Mouse (Mus musculus) activated CD4-positive, CD25-positive, alpha-beta regulatory T cell, adult 4 months (primary cell): Measurements from ENCODE around the gene Mgll. TPM values are rescaled to one million over a fixed set of nuclear protein-coding genes. Genes with fewer than 3 reads are reported as not detected.
A peak's percentile ranks its signal among the peaks of the same experiment; 100 is the strongest.

Experiments used
- ATAC-seq: one replicate; pipeline ENCODE4 v1.8.0; 2017
- polyA plus RNA-seq, 2 experiments: library from polyadenylated mRNA; unstranded; fragments of 100-300 nt; shearing (Covaris generic); gene quantifications; one replicate each; pipeline ENCODE4 v1.2.1; 2017

Mgll gene
- polyA plus RNA-seq, 2 experiments from 2014 or later, result 0.53 to 0.75 TPM

DNA sequence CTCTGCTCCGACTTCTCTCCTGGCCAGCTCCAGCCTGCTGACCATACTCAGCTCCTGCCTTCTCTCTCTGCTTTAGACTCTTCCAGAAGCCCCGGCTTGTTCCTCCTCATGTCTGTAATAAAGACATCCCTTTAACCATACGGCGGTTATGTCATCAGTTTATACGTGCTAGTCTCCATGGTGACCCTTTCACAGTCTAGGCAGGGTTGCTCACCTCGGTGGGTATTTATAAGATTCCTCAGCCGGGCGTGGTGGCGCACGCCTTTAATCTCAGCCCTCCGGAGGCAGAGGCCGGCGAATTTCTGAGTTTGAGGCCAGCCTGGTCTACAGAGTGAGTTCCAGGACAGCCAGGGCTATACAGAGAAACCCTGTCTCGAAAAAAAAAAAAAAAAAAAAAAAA lies 51.1 kb downstream of the Mgll start:
- no peak for ATAC-seq

DNA sequence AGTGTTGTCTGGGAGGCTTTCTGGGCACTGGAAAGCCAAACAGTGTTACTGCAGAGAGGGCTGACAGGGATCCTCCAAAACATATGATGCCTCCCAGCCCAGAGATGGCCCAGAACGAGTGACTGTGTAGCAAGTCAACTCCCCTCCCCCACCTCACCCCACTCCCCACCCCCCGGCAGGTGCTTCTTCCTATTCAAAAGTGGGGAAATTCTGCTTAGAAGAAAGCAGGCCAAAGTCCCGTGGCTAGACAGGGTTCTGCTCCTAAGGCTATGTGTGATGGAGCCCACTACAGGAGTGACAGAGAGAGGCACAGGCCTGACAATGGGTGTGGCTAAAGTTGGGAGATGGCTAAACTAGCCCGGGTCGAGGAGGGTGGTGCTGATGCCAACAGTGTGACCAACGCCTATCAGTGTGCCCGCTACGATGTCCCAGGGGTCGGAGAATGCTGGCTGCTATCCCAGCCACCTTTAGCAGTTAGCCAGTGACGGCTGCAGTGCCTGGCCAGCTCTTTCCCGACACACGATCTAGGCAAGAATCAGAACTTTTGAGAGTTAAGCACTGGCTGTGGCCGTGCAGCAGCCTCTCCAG lies 52.2 kb downstream of the Mgll start:
- ATAC-seq, result no peak

DNA sequence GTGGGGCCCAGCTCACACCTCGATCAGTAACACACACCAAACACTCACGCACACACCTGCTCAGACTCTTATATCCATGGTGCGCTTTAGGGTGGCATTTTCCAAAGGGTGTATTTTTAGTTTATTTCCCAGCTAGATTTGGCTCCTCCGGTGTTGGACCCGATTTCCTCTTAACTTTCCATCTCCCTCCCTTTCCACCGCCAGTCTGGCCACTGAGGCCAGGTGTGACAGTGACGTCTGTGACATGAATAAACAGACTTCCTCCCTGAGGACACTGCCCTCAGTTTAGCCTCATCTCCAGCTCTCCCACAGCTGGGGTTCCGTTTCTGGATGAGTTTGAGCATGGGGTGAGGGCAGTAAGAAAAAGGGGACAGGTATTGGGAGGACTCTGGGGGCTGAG lies 52.8 kb downstream of the Mgll start:
- ATAC-seq, result no peak

DNA sequence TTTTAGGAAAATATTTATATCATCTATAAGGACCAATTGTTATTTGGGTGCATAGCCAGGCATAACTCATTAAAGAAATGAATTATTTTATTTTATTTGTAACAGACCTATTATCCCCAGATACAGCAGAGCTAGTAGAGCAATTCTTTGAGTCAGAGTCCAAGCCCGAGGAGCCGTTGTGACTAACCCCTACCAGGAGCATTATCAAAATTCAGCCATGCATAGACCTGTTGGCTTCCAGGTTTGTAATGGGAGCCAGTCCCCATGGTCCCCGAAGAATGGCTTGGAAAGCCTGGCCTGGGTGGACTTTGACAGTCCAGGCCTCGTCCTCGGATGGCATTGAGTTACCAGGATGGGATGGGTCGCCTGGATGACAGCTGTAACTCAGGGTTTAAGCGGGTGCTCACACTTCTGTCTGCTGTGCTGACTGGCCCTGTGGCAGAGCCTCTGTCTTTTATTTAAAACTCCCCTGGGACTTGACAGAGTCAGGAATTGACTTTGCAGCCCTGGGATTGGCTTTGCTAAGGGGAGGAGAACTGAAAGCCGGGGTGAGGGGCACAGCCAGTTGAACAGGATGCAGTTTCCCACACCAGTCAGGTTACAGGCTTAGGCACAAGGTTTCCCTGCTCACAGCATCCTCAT lies 54.0 kb downstream of the Mgll start:
- no peak for ATAC-seq

DNA sequence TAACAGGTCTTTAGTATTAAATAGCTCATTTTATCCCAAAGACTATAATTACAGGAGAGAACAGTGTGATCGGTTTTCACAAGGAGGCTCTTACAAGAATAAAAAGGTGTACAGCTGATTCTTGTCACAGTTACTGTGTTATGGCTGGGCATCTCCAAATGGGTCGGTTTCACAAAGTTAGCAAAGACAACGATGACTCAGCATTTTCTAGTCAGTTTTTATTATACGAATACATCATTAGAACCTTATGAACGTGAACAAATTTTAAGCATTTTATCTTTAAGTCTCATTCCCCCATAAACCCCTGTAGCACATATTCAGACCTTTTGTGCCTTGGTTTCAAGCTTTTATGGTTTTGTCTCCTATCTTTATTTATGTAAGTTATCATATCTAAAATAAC lies 55.5 kb downstream of the Mgll start:
- no peak for ATAC-seq

DNA sequence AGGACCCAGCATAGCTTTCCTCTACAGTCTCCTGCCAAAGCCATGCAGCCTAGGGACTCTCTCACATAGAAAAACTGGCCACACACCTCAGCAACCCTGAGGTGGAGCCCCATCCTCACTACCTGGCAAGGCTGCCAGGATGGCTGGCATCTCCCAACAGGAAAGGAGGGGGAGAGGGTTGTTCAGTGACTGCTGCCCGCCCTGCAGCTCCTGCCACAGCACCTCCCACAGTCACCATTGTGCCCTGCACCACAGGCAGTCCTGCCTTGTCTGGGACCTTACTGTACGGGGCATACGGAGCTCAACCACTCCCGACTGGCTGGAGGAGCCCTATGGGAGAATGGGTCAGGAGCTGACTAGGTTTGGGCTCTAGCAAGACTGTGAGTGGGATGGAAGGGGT lies 57.7 kb downstream of the Mgll start:
- ATAC-seq, result no peak

DNA sequence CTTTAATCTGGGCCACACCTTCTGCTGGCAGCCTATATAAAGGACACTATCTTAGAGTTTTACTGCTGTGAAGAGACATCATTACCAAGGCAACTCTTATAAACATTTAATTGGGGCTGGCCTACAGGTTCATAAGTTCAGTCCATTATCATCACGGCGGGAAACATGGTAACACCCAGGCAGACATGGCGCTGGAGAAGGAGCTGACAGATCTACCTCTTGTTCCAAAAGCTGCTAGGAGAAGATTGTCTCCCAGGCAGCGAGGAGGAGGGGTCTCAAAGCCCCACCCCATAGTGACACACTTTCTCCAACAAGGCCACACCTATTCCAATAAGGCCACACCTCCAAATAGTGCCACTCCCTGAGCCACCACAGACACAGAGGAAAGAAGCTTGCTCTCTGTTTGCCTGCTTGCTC lies 58.8 kb downstream of the Mgll start:
- ATAC-seq, result peak; percentile 52

DNA sequence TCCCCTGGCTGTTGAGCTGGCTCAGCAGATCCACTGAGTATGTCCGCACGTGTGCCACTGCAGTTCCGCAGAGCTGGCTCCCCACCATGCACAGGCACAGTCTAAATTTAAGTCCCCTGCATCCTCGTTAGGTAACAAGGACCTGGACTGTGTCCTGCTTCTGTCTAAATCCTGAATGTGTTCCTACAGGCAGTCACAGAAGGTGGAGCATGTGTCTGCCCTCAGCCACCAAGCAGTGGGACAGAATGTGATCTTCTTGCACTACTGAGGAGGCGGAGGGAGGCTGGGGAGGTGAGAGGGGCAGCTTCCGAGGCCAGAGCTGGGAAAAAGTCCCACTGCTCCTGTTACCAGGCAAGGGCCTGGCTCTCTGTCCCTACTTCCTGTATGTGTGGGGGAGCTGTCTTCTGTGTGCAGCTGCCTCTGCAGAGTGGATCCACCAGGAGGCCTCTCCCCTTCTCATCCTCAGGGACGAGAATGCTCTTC lies 60.5 kb downstream of the Mgll start:
- ATAC-seq, result no peak

DNA sequence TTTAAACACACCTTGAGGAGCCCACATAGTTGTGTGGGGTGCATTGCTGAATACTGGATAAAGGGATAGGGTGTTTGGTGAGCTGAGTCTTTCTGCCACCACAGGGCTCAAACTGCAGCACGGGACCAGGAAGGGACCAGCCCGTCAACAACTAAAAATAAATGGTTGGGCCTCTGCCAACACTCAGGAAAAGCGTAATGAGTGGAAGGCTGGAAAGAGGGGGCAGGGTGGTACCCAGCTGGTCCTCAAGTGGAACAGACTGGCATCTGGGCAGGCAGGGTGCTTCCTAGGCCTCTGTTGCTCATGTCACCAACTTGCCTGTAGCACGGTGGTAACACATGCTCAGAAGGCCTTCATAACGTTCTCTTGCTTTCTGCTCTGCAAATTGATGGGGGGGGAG lies 61.1 kb downstream of the Mgll start:
- no peak for ATAC-seq

DNA sequence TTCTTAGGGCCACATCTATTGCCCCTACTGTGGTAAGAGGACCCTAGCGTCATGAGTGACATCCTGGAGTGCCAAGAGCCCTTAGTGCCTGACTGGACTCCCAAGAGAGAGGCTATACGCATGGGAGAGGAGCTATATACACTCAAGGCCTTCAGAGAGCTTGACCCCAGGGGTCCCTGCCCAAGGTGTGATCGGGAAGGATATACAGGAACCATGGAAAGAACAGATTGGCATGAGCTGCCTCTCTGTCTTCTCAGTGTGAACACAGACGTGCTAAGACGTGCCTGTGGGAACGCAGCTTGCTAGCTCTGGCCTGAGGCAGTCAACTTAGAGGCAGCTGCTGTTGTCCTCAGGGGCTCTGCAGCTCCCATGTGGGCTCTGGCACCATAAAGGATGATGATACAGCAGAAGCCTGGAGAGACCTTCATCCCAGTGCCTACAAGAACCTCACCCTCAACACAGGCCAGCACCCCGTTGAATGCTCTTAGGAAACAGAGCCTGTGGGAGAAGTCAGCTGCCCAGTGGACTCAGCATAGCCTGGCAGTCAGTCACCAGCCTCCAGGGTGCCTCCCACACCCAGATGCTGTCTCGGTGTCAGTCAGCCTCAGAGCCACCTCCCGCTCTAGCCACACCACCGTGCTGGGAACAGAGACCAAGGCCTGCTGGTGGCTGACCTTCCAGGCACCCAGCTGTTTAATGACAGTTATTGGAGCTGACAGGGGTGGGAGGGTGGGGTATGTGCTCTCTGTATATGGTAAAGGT lies 61.8 kb downstream of the Mgll start:
- no peak for ATAC-seq

DNA sequence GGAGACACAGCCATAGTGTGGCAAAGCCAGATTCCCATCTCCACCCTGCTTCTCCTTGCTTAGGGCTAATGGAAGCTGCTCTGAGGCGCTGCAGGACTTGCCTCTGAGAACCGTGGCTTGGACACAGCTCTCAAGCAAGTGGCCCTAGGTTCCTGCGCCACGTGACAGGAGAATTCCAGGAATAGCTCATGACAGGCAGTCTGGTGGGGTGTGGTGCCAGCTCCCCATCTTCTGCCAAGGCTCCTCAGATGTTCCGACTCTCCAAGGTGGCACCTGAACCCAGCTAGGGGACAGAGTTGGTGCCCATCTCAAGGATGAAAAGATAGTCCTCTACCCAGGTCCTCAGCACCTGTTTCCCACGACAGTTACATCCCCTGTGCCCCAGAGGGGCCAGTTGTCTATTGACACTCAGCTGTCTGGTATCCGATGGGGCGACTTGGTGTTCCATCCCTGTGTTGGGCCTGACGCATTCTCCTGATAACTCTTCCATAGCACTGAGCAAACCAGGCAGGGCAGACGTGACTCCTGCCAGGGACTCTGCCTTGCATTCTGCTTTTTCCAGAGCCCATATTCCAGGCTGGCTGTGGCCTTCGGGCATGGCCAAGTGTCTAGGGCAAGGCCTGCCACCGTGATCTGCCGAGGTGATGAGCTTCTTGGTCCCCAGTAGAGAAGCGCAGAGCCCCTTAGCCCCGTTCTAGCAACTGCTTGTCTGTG lies 62.7 kb downstream of the Mgll start:
- ATAC-seq, result no peak

DNA sequence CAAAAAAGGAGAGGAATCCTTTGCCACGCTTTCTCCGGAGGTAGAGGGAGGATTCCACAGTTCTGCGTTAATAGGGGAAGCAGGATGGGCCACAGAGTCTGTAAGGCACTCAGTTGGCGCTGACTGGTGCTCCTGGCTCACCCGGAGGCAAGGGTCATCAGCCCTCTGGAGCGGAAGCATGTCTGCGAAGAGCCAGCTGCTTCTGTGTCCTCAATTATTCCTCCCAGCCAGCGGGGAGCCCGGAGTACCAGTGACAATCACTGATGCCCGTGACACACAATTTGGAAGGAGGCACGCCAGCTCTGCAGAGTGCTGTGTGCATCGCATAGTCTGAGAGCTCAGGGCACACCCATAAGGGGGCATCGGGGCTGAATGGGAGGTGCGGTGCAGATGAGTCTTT lies 63.3 kb downstream of the Mgll start:
- ATAC-seq, result no peak

DNA sequence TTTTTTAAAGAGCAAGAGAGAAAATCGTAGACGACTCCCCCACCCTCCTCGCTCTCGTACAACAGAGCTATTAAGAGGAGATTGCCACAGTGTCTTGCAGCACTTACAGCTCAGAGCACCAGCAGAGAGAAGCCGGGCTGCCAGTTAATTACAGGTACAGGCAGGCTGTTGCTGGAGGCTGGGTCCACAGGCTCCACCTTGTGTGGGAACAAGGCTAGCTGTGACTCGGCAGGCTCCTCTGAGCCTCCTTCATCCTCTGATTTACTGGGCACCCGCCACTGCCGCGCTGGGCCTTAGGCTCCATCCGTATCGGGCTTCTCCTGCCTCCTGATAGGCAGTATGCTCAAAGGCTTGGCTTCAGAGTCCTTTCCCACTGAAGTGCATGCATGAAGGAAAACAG lies 64.0 kb downstream of the Mgll start:
- ATAC-seq, result no peak

DNA sequence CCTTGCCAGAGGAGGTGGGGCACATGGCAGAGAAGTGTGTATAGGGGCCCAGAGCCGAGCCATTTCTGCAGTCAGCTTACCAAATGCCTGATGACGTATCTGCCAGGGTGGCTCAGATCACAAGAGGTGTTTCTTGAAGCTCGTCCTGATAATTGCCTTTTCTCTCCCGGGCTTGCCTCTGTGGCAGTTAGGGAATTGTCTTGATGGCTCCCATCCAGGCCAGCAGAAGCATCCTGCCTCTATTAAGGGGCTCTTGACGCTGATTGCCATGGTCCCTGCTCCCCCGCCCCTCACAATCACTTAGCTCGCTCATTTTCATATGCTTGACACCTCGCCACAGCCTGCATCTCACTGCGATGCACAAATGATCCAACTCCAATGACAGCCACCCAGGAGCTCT lies 67.1 kb downstream of the Mgll start:
- ATAC-seq, result no peak

DNA sequence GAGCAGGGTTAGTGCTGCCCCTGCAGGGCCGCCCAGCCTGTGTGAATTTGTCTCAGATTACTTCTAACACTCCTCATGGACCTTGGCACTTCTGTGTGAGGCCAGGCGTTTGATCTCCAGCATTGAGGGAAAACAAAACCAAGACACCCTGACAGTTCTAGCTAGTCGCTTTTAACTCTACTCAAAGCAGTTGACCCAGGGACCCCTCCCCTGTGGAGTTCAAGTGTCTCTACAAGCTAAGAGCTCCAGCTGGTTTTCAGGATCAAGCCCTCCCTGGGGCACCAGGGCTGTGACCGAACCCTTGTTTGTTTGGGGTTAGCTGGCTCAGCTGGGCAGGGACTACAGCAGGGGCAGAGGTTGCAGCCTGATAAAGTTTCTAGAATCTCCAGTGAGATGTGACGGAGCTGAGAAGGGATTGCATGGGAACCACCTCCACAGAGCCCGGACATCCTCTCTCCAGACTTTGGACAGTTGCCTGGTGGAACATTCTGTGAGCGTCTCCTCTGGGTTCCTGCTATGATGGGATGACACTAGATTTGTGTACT lies 68.0 kb downstream of the Mgll start:
- no peak for ATAC-seq

DNA sequence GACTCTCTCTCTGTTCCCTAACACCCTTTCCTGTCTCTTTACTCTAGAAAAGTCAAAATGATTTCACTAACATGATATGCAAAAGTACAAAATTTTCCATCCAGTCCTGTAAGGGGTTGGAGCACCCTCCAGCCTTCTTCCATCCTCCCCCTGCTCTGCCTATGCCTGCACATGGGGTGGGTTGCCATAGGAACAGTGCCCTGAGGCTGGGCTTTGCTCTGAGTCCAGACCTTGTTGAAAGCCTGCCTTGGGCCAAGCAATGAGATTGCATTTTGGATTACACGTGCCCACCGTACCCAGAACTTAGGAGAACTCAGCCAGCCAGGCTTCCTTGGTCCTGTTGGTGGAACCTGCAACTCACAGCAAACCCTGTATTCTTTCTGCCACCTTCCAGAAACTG lies 69.0 kb downstream of the Mgll start:
- ATAC-seq, result no peak

DNA sequence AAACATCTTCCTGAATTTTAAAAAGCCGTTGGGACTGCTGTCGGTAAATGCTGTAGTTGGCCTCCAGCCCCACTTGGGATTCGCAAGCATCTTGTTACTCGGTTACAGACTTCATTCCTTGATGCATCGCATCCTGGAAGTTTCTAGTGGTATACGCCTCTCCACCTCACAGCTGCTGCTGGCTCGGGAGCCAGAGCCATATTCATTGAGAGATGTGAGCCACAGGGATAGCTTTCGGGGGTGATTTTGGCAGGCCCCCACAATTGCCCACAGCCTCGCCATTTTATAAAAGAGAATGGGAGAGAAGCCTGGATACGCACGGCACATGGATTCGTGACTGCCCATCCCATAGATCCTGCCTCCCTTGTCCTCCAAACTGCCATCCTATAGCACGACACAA lies 69.7 kb downstream of the Mgll start:
- no peak for ATAC-seq

DNA sequence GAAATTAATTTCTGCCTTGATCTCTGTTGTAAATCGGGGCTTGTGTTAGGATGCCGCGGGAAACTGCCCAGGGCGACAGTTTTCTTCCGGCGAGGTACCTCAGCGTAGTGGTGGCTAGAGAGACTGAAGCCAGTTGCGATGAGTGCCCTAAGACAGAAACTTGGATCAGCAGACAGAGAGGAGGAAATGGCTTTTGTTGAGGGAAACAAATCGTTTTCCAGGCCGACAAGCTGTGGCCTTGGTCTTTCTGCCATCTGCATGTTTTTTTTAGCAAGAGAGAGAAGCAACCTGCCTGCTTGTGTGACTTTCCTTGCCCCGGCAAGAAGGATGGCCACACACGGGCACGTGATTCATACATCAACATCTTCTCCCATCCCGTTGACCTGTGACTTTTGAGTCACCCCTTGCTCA lies 70.4 kb downstream of the Mgll start:
- no peak for ATAC-seq

DNA sequence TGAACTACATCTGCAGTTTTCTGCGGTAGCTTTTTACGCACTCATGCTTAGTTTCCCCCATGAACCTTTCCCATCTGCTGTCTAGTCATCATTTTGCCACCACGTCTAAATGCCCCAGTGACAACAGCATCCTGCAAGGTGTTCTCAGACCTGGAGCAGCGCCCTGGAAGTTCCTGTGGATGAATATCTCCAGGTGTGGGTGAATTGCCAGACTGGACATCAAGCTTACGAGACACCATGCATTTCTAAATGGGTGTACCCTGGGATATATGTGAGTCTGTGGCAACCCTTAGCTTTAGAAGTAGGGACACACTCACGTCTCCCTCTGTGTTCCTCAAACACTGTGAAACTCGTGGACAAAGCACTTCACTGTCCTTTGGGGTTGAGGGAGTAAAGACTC lies 76.0 kb downstream of the Mgll start:
- no peak for ATAC-seq

DNA sequence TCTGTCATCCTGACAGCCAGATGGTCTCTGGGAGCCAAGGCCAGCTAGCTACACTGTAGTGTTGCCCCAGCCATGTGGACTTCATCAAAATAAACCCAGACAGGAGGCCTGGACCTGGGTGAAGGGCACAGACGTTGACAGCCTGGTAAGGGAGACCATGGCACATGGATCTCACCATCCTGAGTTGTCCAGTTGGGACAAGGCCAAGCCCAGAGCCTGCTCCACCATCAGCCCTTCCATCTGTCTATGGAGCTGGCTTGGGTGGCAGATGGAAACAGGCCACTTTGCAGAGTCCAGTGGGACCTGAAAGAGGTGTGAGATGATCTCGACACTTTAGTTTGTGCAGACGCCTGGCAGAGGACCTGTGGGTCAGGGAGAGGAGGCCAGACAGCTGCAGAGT lies 76.5 kb downstream of the Mgll start:
- ATAC-seq, result no peak

DNA sequence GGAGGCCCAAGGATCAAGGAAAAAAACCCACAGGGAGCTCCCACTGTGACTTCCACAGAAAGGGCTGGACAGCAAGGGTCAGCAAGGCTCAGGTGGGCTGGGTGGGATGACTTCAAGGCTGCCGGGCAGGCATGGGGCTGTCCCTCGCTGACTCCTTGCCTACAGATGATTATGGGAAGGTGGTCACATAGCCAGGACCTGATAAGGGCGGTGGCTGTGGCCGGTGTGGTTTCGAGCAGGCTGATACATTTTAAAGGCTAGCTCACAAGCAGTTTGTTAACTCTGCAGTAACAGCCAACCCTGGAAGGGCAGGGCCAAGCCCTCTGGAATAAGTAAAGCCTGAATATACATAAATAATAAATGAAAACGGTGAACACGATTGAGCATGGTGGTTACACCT lies 78.8 kb downstream of the Mgll start:
- ATAC-seq, result no peak

DNA sequence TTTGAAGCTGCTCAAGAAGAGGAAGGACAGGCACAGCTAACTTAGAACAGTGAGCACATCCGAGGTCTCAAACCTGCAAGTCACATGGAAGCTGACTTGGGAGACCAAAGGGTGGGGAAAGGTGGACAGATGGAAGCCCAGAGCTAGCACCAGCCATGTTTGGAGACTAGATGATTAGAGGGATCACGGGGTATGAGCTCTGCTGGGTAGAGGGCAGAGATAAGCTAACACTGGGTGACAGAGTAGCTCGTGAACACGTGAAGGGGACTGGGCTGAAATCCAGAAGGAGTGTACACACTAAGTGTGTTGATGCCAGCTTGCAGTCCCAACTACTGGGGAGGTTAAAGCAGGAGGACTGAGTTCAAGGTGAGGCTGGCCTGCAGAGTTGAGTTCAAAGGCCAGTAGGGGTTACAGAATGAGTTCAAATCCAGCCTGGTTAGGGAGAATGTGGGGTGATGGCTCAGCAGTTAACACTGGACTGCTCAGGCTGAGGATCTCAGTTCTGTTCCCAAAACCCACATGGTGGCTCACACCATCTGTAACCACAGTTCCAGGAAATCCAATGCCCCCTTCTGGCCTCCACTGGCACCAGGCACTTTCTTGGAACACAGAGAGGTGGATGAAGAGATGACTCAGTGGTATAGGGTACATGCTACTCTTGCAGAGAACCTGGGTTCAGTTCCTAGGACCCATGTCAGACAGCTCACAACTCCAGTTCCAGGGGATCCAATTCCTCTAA lies 79.9 kb downstream of the Mgll start:
- ATAC-seq, result no peak
